Mouse (Mus musculus) liver, embryonic 11.5 days (tissue): ENCODE measurements around the gene Hecw2. TPM values are rescaled to one million over a fixed set of nuclear protein-coding genes. Genes with fewer than 3 reads are reported as not detected.

Source experiments
- ATAC-seq: fragments of 200-750 bp; cut with Nextera tagmentation; replicated peaks from 2 replicates; pipeline ENCODE4 v1.8.0; 2017; ENCODE audit warnings: moderate number of reproducible peaks, mild to moderate bottlenecking, moderate TSS enrichment, moderate library complexity; ENCODE audit not compliant: low FRiP score
- DNase-seq: peaks from one replicate; pipeline ENCODE4 v3.0.0-alpha.2; 2017; ENCODE audit warnings: low spot score
- H3K27ac ChIP-seq: fragments of 300-500 bp; sonication (generic); 2 replicates; pipeline ENCODE4 v1.5.1; 2014; ENCODE audit warnings: mild to moderate bottlenecking, low read depth, low read length, control low read depth
- H3K27me3 ChIP-seq: fragments of 300-500 bp; sonication (generic); replicated peaks from 2 replicates; pipeline ENCODE4 v1.6.1; 2014; ENCODE audit warnings: low read length, mixed read lengths; ENCODE audit not compliant: control insufficient read depth, insufficient read depth
- H3K36me3 ChIP-seq: fragments of 300-500 bp; sonication (generic); 2 replicates; pipeline ENCODE4 v1.6.1; 2014; ENCODE audit warnings: mild to moderate bottlenecking, low read length, moderate library complexity, mixed read lengths; ENCODE audit not compliant: control insufficient read depth, insufficient read depth
- H3K4me1 ChIP-seq: fragments of 300-500 bp; sonication (generic); replicated peaks from 2 replicates; pipeline ENCODE4 v1.6.1; 2014; ENCODE audit warnings: low read length, mixed read lengths; ENCODE audit not compliant: control insufficient read depth, insufficient read depth
- H3K4me2 ChIP-seq: fragments of 300-500 bp; sonication (generic); 2 replicates; pipeline ENCODE4 v1.6.1; 2014; ENCODE audit warnings: mild to moderate bottlenecking, control low read depth, moderate library complexity
- H3K4me3 ChIP-seq: fragments of 300-500 bp; sonication (generic); 2 replicates; pipeline ENCODE4 v1.5.1; 2014; ENCODE audit warnings: low read depth, low read length, control low read depth
- H3K9ac ChIP-seq: fragments of 300-500 bp; sonication (generic); 2 replicates; pipeline ENCODE4 v1.6.1; 2014; ENCODE audit warnings: low read depth, low read length, control low read depth
- H3K9me3 ChIP-seq: fragments of 300-500 bp; sonication (generic); 2 replicates; pipeline ENCODE4 v1.6.1; 2016; ENCODE audit warnings: low read length, inconsistent platforms, mixed read lengths; ENCODE audit not compliant: control insufficient read depth
- WGBS: fragments of 180-500 bp; shearing (Covaris S2); extraction: QIAGEN DNeasy Blood & Tissue Kit; methylation state at CpG from one replicate; pipeline ENCODE4 v1.1.7; 2014; 5-methylcytosine and 5-hydroxymethylcytosine counted together
- polyA plus RNA-seq: library from polyadenylated mRNA; unstranded; fragments of >200 nt; fragmentation: Nextera tagmentation; extraction: Ambion mirVana; gene quantifications from 2 replicates; pipeline ENCODE4 v1.2.1, GENCODE M21; 2014

The Hecw2 gene
- 1.8 TPM in 2 replicates for polyA plus RNA-seq

DNA sequence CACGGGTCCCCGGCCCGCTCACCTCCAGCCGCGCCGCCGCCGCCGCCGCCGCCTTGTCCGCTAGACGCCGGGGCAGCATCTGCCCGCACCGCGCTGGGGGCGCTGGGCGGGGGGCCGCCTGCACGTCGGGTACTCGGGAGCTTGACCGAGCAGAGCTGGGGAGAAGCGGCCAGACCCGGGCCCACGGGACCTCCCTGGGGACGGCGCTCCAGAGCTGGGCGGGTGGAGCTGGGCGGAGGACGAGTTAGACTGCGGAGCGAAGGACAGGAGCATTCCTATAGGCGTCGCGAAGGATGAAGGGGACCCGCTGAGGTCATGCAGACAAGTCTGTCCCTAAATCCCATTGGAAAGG, at the start of gene Hecw2:
Hecw2 (minus strand) TSS at position 215 of the 352 bp plus-strand sequence.
- Histone ChIP-seq H3K4me3 (peak within 1 kb of the TSS; percentile 71), H3K27ac (no peak within 1 kb of the TSS), H3K36me3 (no peaks in the 10 kb centered on the region), H3K9me3 (no peaks in the 10 kb centered on the region), H3K9ac (peak within 1 kb of the TSS; percentile 62), H3K4me2 (peak within 1 kb of the TSS; percentile 83), H3K4me1 (no peaks in the 10 kb centered on the region), H3K27me3 (peaks cover 41% of the 10 kb centered on the region)
- ATAC-seq (peak; percentile 31), DNase-seq (peak; percentile 59)
- WGBS, result 3% methylated on average over 36 of the region's 38 CpGs

DNA sequence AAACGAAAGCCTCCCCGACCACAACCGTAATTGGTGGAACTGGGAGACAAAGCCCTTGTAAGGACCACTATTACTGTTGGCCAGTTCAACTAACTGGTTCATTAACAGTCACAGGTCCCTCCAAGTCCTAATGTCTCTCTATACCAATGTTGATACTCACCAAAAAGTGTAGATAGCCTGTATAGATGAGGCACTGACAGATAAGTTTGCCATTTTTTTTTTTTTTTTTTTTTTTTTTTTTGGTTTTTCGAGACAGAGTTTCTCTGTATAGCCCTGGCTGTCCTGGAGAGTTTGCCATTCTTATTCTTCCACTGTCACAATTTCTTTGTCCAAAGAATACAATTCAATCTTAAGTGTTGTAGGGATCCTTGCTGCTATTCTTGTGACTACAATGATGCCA, 47.8 kb upstream of the Hecw2 start:
- H3K4me3 ChIP-seq, result no peak overlapping the region
- DNase-seq, result no peak
- H3K4me1 ChIP-seq, result no peaks in the 10 kb centered on the region
- H3K36me3 ChIP-seq, result no peaks in the 10 kb centered on the region
- no peaks in the 10 kb centered on the region for H3K27me3 ChIP-seq
- H3K4me2 ChIP-seq, result no peak overlapping the region
- no peak for ATAC-seq
- H3K27ac ChIP-seq, result no peak overlapping the region
- no peaks in the 10 kb centered on the region for H3K9me3 ChIP-seq
- no peak overlapping the region for H3K9ac ChIP-seq
- 92% methylated on average over 4 of the region's 4 CpGs for WGBS

DNA sequence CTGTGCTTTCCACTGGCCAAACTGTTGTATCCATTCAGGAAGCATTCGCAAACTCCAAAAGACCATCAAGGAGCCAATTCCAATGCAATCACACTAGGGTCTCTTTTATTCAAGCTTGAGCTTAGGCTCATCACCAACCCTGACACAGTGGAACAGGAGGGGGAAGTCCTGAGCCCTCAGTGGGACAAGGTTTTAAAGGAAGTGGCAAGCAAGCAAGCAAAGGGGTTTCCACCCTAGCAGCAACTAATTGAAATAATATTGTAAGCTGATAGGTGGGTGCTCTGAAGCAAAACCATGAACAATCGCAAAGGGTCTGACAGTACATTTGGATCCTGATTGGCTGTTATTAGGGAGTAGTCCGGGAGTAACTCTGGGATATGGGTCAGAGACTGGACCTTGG, 25.3 kb upstream of the Hecw2 start:
- H3K4me2 ChIP-seq, result no peak overlapping the region
- no peak overlapping the region for H3K4me3 ChIP-seq
- WGBS, result 91% methylated on average over 3 of the region's 3 CpGs
- no peaks in the 10 kb centered on the region for H3K9me3 ChIP-seq
- H3K4me1 ChIP-seq, result no peaks in the 10 kb centered on the region
- DNase-seq (no peak), ATAC-seq (no peak)
- no peaks in the 10 kb centered on the region for H3K27me3 ChIP-seq
- no peak overlapping the region for H3K27ac ChIP-seq
- H3K36me3 ChIP-seq, result no peaks in the 10 kb centered on the region
- no peak overlapping the region for H3K9ac ChIP-seq

- Histone ChIP-seq H3K4me3 (peak overlapping the region; percentile 71), H3K4me1 (no peaks in the 10 kb centered on the region), H3K27me3 (peaks cover 41% of the 10 kb centered on the region), H3K27ac (no peak overlapping the region), H3K9ac (peak overlapping the region; percentile 62), H3K4me2 (peak overlapping the region; percentile 83), H3K36me3 (no peaks in the 10 kb centered on the region), H3K9me3 (no peaks in the 10 kb centered on the region)
- DNase-seq (peak; percentile 70), ATAC-seq (peak; percentile 45)
- WGBS, result under 1% methylated on average over 58 of the region's 104 CpGs
Observed at GRCm38 (mm10) chr1:54194183-54194953, 600 bp downstream of the Hecw2 start.

DNA sequence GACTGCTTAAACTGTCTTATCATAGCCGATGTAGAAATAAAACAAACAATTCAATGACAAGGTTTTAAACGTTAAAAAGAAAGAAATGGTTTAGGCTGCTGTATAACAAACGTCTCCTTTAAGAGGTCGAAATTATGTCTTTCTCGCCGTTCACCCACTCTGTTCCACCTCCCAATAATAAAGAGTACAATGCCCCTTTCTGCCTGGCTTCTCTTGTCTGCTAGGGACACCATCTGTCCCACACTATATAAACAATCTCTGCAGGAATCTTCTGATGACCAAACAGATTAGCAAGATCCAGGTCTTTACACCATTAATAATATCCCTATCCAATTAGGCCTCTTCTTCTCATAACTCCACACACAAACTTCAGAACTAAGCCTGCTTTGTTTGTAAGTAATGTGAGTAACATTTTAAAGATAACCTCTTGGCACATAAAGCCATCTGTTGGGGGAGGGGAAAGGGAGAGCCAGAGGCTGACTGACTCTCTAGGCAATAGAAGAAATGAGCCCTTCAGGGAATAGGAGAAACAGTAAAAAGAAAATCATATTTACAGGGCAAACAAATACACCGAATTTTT, 1.7 kb downstream of the Hecw2 start:
- Histone ChIP-seq H3K4me2 (no peak overlapping the region), H3K27ac (no peak overlapping the region), H3K4me3 (no peak overlapping the region), H3K9me3 (no peaks in the 10 kb centered on the region), H3K27me3 (peaks cover 41% of the 10 kb centered on the region), H3K4me1 (no peaks in the 10 kb centered on the region), H3K9ac (no peak overlapping the region), H3K36me3 (no peaks in the 10 kb centered on the region)
- DNase-seq (no peak), ATAC-seq (no peak)
- 51% methylated on average over 7 of the region's 7 CpGs for WGBS

GRCm38 (mm10) chr1:54187579-54187978, 7.4 kb downstream of the Hecw2 start:
- Histone ChIP-seq H3K36me3 (no peaks in the 10 kb centered on the region), H3K9me3 (no peaks in the 10 kb centered on the region), H3K4me1 (no peaks in the 10 kb centered on the region), H3K27me3 (peaks cover 5% of the 10 kb centered on the region; the same call in 1 of the 2 replicates), H3K27ac (no peak overlapping the region), H3K4me2 (no peak overlapping the region), H3K4me3 (no peak overlapping the region), H3K9ac (no peak overlapping the region)
- 62% methylated on average over 4 of the region's 4 CpGs for WGBS
- ATAC-seq, result no peak
- no peak for DNase-seq

DNA sequence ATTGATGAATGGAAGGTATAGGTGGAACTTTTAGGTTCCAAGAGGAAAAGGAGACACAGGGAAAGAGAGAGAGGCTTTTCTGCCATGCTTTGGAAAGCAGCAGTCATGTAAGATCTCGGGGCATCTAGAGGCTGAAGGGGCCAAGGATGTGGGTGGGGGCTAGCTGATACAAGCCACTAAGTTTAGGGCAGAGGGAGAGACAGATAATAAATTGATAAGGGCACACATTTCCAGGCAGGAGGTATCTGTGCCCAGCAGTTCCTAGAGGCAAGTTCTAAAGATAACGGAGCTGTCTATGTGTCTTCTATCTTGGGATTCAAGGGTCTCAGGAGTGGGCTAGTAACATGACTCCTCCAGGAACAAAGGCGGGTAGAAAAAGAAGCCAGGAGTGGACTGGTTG, 8.6 kb downstream of the Hecw2 start:
- WGBS, result 23% methylated on average over 3 of the region's 3 CpGs
- H3K4me2 ChIP-seq, result no peak overlapping the region
- no peak overlapping the region for H3K27ac ChIP-seq
- DNase-seq (no peak), ATAC-seq (peak; percentile 73; the same call in 1 of the 2 replicates)
- no peaks in the 10 kb centered on the region for H3K4me1 ChIP-seq
- no peak overlapping the region for H3K9ac ChIP-seq
- no peaks in the 10 kb centered on the region for H3K9me3 ChIP-seq
- H3K27me3 ChIP-seq, result no peaks in the 10 kb centered on the region
- H3K4me3 ChIP-seq, result no peak overlapping the region
- no peaks in the 10 kb centered on the region for H3K36me3 ChIP-seq

DNA sequence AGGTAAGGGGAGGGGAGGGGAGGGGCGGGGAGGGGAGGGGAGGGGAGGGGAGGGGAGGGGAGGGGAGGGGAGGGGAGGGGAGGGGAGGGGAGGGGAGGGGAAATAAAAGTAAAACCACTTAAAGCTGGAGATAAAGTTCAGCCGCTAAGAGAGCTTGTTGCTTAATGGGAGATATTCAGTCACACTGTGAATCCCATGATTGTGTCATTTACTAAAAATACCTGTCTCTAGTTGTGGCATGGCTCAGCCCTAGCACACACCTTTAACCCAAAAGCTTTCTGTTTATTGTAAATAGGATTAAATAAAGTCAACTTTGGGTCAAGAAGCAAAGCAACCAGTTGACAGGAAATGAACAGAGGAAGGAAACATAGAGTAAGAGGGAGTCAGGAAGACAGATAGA, 14.3 kb downstream of the Hecw2 start:
- H3K4me3 ChIP-seq, result no peak overlapping the region
- ATAC-seq, result no peak
- DNase-seq, result no peak
- no peaks in the 10 kb centered on the region for H3K27me3 ChIP-seq
- H3K36me3 ChIP-seq, result no peaks in the 10 kb centered on the region
- WGBS, result 16% methylated on average over 1 of the region's 2 CpGs
- no peak overlapping the region for H3K4me2 ChIP-seq
- H3K9me3 ChIP-seq, result no peaks in the 10 kb centered on the region
- no peak overlapping the region for H3K27ac ChIP-seq
- no peaks in the 10 kb centered on the region for H3K4me1 ChIP-seq
- H3K9ac ChIP-seq, result no peak overlapping the region

GRCm38 (mm10) chr1:54179179-54179578, 15.8 kb downstream of the Hecw2 start:
- DNase-seq (no peak), ATAC-seq (no peak)
- Histone ChIP-seq H3K9me3 (no peaks in the 10 kb centered on the region), H3K27me3 (no peaks in the 10 kb centered on the region), H3K4me2 (no peak overlapping the region), H3K4me3 (no peak overlapping the region), H3K4me1 (no peaks in the 10 kb centered on the region), H3K27ac (no peak overlapping the region), H3K9ac (no peak overlapping the region), H3K36me3 (no peaks in the 10 kb centered on the region)
- 87% methylated on average over 7 of the region's 7 CpGs for WGBS
